Mouse (Mus musculus): ENCODE results near the gene Zfp202. TPM values are rescaled to one million over a fixed set of nuclear protein-coding genes. Genes with fewer than 3 reads are reported as not detected.
"Not testable (repeated sequence)": the region's sequence is repeated elsewhere in the genome, so short reads cannot be mapped to it uniquely, and the experiment has no call there.

Gene Zfp202
- total RNA-seq (2021): 1 to 10 TPM; 2.9 to 3.3 TPM

DNA sequence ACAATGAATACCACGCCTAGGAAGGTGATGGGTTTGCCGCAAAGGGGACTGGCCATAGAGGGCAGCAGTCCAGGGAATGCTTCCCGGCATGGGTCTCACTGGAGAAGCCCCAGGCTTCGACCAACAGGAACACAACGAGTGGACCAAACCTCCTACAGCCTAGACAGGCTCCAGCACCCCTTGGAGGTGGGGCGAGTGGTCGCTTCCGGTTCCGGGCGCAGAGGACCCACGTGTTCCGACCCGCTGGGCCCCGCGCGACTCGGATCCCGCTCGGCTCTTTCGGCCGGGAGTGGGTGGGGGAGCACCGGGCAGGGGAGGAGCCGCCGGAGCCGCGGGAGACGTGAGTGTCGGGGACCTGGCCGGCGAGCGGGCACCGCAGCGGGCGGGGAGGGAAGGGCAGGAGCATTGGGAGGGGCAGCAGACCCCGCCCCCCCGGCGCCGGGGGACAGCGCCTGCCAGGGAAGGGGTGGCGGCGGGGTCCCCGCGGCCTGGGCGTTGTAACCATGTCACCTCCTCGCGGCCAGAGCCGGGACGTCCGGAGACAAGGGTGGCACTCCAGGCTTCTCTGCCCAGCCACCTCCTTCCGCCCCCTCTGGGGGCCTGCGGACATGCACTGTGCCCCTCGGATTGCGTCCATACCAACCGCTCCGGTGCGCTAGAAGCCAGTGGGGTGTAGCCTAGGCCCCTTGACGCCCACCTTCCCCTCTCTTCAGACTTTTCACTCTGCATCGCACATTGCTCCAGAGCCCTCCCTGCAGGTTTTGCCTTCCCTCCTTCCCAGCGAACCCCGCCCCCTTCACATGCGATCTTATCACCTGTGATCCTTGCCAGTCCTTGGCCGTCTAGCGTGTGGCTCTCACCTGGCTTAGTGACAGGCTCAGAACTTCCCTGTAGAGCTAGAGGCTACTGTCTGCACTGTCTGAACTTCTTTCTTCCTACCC is at the start of gene Zfp202:
Zfp202 (plus strand) TSS at position 219 of the 941 bp plus-strand sequence.
- DNase-seq: peak; percentile 92 to 94
- intact Hi-C loops (cut with DNase I): loop anchor here (5.0 kb wide), 1 partner anchor 75 kb away; no protein-coding TSS in a partner anchor

DNA sequence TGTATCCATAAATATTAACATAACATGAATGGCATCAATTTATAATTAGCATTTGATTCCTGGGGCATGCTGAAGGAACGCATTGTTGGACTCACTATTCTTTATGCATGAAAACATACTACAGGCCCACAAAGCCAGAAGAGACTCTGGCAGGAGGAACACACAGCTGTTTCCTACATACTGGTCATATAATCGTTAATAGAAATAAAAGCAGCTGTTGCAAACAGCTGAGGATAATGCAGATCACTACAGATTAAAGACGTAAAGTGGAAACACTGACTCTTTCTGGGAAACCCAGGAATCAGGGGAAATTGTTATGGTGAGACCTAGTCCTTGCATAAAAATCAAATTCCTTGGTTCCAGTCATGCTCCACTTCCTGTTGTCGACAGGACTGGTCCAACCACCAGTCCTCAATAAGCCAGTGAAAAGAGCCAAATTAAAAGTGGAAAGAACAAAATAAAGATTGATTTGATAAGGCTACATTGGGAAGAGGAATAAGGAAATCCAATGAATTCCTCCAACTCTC is 36.9 kb upstream of the Zfp202 start:
- no peak for DNase-seq
- intact Hi-C loops (cut with DNase I): no loop called here

DNA sequence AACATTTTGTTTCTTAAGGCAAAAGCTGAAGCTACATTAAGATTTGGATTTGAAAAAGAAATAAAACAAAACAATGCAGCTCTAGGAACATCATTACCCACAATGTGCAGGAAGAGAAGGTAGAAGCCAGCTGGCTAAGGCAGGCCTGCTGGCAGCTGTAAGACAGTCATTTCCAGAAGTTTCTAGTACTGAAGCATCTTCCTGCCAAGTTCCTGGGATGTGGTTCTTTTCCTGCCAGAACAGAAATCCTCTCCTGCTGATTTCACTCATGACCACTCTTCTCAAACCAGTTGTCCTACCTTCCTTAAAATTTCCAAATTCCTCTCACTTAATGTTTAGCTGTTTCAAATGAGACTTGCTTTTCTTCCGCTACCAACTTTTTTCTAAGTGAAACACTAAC is 25.7 kb upstream of the Zfp202 start:
- DNase-seq: peak; percentile 36 to 41

DNA sequence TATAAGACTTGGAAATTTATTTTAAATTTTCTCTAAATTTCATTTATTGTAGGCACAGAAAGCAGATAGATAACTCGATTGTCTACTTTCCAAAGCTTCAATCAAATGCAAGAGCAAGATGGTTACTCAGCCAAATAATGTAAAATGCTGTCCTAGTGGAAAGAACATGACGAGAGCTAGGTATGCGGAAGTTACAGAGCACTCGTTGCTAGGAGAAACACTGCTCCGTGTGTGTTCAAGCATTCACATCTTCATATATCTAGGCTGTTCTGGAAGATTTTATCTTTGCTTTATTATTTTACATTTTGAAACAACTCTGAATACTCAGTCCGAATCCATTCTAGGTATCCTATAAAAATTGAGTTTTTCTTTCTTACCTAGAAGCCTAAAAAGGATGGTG is 15.1 kb upstream of the Zfp202 start:
- no peak for DNase-seq
- intact Hi-C loops (cut with DNase I): no loop called here

More for the DNA sequence above, 25.7 kb upstream of the Zfp202 start:
- intact Hi-C loops (cut with DNase I): no loop called here

- intact Hi-C loops (cut with DNase I): no loop called here
- DNase-seq: no peak
Observed at GRCm38 (mm10) chr9:40180620-40181019, 11.5 kb upstream of the Zfp202 start, which contains the start of gene Olfr986. TSS of gene Olfr986 (plus strand) at chr9:40180920.

DNA sequence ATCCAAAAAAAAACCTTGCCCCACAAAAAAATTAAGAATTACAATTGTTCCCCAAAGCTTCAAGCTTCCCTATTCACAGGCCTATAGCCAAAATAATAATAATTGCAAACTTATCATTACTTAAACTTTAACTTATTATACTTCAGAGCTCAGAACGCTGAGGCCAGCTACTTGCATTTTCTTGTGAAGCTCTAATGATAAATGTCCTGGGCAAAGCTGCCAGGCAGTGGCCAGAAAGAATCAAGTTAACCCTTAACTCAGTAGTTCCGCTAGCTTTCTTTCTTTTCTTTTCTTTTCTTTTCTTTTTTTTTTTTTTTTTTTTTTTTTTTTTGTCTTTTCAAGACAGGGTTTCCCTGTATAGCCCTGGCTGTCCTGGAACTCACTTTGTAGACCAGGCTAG is 7.0 kb upstream of the Zfp202 start:
- intact Hi-C loops (cut with DNase I); DNase-seq: not testable (repeated sequence)

DNA sequence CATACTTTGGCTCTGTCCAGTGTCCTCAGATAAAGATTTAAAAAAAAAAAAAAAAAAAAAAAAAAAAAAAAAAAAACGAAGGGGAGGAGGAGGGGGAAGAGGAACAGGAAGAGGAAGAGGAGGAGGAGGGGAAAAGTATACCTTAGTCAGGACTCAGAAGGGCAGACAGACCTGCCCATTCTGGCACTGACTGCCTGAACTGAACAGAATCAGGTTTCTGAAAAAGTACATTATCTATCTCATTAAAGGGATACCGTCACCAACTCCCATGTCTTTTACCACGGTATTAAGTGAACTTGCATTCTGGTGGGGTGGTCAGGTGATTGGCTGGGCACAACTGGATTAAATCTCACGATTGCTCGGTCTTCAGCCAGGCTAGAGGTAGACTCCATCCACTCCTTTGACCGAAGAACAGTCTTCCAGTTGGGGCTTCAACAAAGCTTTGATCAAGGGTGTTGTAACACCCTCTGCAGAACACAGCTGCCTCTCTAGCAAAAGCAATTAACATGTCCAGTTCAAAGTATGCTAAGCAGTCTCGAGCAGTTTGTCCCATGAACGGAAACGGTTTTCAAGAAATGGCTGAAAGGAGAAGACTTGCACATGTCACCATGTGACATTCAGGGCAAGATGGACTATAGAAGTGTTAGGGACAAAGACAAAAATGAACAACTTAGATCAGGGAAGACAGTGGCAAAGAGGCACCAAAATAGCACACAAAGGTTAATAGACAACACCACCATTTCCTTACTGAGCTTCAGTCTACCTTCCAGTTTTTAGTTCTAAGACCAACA is 835 bp upstream of the Zfp202 start:
- intact Hi-C loops (cut with DNase I): loop anchor here (5.0 kb wide), 1 partner anchor 74 kb away; no protein-coding TSS in a partner anchor
- DNase-seq: no peak

DNA sequence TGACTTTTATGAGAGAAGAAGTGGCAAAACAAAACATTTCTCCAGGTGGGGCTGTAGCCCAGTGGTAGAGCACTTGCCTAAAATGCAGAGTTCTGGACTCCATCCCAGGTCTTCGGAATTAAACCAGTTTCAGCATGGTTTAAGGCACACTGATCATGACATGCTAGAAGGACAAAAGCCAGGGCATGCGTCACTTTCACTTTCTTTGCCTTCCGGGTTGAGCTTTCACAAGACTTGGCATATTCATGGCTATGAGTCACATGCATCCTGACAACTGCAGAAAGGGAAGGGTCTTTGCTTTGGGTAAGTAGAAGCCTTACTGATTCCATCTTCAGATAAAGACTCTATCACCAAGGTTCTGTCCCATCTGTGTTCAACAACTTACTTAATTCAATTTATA is 3.9 kb downstream of the Zfp202 start:
- DNase-seq: peak in 1 of 2 experiments; percentile 13
- intact Hi-C loops (cut with DNase I): no loop called here

DNA sequence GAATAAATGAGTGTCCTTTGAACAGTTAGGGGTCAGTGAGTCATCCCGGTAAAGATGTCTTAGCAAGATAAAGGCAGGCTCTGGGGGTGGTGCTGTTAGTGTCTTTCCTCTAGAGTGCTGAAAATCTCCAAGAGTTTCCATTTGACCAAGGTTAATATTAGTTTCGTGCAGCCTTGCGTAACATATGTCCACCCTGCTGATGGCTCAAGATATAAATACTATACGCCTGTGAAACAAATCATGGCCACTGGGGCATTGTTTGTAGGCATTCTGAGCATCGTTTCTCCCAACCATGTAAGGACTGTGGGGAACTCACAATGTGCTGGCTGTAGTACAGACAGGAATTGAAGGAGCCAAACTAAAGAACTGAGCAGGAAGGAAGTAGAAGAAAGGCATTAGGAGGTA is 14.4 kb downstream of the Zfp202 start:
- intact Hi-C loops (cut with DNase I): no loop called here

DNA sequence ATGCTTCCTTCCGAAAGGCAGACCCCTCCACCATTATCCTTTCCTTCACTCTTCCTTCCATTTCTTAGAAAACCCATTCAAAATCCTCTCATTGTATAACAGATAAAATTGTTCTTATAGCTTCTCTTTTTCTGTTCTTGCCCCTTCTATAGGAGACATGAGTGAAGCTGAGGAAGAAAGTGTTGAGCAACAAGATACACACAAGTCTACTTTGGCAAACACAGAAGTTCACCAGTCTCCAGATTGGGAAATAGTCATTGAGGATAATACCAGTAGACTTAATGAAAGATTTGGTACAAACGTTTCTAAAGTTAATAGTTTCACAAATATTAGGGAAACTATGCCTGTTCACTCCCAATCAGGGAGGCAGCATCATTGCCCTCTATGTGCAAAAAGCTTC is 18.6 kb downstream of the Zfp202 start:
- intact Hi-C loops (cut with DNase I): no loop called here
- DNase-seq: no peak

More for the DNA sequence above, 14.4 kb downstream of the Zfp202 start:
- DNase-seq: no peak

DNA sequence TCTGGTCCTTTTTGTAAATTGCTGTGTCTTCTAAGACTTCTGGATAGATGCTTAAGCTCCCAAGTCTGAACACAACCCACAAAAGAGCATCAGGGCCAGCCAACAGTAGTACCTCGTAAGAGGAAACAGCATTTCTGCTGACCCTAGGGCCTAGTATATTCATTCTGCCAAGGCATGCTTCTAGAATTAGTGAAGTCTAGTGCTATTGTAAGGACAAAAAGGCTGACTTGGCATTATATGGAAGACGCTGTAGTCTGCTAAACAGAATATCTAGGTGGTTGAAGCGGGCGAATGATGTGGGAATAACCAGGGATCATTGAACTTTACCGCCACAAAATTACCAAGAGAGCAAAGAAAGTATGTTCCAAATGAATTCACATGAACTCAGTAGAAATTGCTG is 21.9 kb downstream of the Zfp202 start:
- intact Hi-C loops (cut with DNase I): no loop called here

GRCm38 (mm10) chr9:40216651-40217050 is 24.5 kb downstream of the Zfp202 start:
- no peak for DNase-seq
- intact Hi-C loops (cut with DNase I): no loop called here

More for the DNA sequence above, 21.9 kb downstream of the Zfp202 start:
- DNase-seq: no peak

DNA sequence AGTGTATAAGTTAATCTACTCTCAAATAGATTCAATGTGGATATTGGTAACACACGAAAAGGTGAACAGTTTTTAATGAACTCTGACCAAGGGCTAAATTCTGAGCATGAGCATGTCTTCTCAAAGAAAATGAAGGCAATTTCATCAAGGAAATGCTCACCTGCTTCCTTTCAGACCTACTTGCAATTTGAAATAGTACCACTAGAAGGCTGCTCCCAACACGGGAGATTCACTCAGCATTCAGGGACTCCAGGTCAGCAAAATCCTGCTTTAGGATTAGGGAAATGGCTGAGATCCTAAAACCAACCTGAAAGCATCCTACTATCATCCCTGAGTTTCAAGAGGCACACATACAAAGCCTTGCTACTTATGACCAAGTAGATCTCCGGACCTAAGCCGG is 32.2 kb downstream of the Zfp202 start:
- DNase-seq: no peak
- intact Hi-C loops (cut with DNase I): loop anchor here (1.0 to 10.0 kb wide), 2 partner anchors 106 to 191 kb away; no protein-coding TSS in a partner anchor

DNA sequence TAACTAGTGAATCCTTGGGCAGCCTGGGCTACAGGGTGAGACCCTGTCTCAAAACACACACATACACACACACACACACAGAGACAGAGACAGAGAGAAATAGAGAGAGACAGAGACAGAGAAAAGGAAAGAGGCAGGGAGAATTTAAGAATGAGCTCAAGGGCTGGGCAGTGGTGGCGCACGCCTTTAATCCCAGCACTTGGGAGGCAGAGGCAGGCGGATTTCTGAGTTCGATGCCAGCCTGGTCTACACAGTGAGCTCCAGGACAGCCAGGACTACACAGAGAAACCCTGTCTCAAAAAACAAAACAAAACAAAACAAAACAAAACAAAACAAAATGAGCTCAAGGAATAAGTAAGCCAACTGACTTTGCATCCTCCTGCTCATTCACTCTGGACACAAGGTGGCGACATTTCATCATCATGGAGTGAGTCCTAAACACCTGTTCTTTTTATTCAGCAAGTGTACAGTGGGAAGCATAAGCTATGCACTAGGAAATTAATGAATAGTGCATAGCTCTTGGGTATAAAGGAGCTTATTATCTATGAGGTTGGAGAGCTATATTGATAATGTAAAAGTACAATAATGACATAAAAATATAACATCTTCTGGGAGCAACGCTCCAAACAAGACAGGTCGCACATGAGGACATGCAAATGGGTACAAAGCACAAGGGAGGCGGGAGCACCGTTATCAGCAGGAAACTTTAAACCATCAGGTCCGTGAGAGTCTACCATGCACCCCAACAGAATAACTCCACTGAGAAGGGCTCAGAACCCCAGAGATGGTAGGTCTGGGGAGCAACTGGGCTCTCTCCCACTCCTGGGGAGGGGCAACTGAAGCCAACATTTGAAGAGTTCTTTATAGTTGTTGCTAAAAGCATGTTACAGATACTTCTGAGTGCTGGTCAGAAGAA is 36.0 kb downstream of the Zfp202 start:
- intact Hi-C loops (cut with DNase I): loop anchor here (1.0 to 10.0 kb wide), 3 partner anchors 102 to 187 kb away; no protein-coding TSS in a partner anchor
- DNase-seq: peak; percentile 45 to 76

GRCm38 (mm10) chr9:40228804-40229331 is 36.8 kb downstream of the Zfp202 start:
- intact Hi-C loops (cut with DNase I): loop anchor here (1.0 to 10.0 kb wide), 3 partner anchors 101 to 186 kb away; no protein-coding TSS in a partner anchor
- no peak for DNase-seq

- DNase-seq: no peak
- intact Hi-C loops (cut with DNase I): loop anchor here (5.0 to 10.0 kb wide), 2 partner anchors 158 to 185 kb away; no protein-coding TSS in a partner anchor
Observed at GRCm38 (mm10) chr9:40229479-40229878, 37.4 kb downstream of the Zfp202 start.

DNA sequence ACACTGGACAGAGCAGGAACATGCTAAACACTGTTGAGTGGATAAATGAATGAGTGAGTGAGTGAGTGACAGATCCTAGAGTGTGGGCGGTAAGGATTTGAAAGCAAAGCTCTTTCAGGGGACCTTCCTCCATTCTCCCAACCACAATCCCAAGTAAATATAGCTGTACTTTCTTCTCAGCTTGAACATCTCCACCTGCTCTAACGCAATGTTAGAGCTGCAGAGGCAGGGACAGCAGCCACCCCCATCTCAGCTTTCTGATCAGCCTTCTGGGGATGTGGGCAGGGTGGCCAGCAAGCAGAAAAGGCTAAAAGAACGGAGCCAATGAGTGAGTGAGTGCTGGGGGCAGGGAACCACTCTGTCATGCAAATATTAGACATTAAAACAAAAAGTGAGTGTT is 38.9 kb downstream of the Zfp202 start:
- intact Hi-C loops (cut with DNase I): no loop called here
- no peak for DNase-seq

GRCm38 (mm10) chr9:40234233-40235072 is 42.3 kb downstream of the Zfp202 start:
- intact Hi-C loops (cut with DNase I): no loop called here
- no peak for DNase-seq

Data from heart, postnatal 10 days (tissue).